Mouse (Mus musculus) ES-CJ7 (cell line): ENCODE results near the gene Cd48.
"Not testable (repeated sequence)": the region's sequence is repeated elsewhere in the genome, so short reads cannot be mapped to it uniquely, and the experiment has no call there.

Experiments
- DNase-seq: peaks from one replicate; pipeline ENCODE4 v3.0.0; 2011; ENCODE audit warnings: low read depth, low spot score

The Cd48 gene

DNA sequence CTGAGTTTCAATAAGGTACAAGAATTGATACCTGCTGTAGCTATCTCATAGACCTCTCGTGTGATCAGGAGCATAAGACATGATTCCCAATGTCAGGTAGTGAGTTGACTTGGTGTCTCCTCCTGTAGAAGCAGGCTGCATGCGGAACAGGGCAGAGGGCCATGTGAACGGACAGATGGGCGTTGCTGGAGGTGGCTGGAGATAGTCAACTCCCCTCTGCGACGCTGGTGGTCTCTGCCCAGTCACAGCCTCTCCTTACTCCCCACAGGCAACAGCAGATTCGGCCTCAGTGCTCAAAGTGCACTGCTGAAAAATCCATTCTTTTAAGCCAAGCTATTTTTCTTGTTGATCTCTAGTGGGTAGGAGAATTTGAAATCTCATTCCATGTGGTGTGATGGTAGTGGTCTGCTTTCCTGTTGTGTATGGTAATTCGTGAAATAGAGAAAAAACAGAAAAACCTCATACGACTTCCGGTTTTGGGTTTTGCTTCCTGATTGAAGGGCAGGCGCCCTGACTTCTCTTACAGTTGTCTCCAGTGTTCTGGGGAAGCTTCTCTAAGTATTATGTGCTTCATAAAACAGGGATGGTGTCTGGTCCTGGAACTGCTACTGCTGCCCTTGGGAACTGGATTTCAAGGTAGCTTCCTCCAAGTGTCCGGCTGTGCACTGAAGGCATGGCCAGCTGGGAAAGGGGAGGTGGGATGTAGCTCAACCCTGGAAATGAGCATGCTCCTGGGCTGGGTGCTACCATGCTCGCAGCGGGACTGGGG lies at the start of gene Cd48:
Gene Cd48, plus strand, starts transcription at position 479 of the 769 bp plus-strand sequence.
- no peak for DNase-seq

DNA sequence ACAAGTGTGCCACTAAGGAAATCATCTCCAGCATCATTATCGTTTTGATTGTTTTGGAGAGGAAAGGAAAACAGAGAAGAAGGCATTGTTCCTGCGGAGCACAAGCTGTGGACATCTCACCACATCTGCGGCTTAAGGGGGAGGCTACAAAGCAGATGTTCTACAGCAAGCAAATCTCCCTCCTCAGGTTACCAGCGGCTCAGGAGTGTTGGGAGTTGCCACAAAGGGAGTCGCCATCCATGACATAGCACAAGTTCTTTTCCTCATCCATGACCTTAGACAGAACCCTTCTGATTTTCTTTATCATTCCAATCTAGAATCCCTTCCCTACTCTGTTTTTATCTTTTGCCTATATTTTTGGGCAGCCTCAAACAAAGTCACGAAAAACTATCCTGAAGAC lies 46.1 kb upstream of the Cd48 start:
- no peak for DNase-seq

DNA sequence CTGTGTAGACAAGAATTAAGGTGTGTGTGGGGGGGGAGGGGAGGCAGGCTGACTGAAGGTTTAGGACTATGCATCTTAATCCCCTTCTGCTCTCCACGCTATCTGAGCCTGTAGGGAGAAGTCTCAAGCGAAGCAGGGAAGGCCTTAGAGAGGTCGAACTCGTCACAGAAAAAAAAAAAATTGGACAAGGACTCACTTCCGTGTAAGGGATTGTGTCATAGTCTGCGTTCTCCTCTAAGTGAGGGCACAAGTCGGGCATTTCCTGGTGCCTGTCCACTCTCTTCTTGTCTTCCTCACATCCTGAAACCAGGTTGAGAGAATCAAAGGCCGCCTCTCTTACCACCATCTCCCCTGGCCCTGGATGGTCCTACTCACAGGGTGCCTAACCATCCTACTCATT lies 44.7 kb upstream of the Cd48 start:
- DNase-seq = no peak

DNA sequence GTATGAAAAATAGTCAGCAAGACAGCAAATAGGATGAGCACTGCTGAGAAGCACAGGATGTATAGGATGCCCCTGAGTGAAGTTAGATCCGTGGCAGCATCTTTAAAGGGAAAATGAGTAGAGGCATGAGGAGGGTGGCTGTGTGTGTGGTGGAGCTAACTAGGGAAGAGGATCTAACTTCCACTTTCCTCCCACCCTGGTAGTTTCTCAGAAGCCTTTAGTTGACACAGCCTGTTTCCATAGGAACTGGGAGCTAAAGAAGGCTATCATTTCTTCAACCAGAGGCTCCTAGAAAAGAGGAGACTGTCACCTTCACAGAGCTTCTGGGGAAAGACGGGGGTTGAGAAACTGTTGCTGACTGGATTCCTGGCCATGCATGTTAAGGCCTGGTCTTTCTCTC lies 43.1 kb upstream of the Cd48 start:
- DNase-seq = no peak

DNA sequence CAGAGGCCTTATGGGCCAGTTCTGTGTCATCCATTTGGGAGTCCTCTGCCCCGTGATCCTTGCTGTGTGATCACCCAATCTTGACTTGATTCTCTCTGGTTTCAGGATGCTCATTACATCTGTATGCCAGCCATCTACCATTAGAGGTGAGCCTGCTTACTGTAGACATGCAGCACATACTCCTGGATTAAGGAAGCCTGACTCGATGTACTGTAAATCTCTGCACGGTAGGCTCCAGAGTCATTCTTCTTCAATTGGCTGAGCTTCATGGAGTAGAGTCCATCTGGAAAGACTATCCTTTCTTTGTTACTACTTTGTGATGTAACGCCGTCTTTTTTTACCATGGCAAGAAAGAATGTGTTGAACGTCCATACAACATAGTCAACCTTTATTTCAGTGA lies 41.0 kb upstream of the Cd48 start:
- no peak for DNase-seq

DNA sequence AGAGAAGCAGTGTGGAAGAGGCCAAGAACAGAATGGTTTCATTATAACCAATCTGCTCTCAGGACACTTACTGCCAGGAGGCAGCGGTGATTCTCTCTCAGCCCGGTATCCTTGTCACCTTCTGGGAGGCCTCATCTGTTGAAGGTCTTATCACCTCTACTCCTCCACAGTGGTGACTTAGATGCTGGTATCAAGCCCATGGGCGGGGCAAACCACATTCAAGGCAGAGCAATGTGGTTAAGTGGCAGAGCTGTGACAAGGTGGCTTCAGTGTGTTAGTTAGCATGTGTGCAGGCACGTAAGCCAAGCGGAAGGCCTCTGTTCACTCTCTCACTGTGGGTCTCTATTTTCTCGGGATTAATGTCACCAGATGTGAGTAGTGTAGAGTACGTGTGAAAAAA lies 38.2 kb upstream of the Cd48 start:
- no peak for DNase-seq

DNA sequence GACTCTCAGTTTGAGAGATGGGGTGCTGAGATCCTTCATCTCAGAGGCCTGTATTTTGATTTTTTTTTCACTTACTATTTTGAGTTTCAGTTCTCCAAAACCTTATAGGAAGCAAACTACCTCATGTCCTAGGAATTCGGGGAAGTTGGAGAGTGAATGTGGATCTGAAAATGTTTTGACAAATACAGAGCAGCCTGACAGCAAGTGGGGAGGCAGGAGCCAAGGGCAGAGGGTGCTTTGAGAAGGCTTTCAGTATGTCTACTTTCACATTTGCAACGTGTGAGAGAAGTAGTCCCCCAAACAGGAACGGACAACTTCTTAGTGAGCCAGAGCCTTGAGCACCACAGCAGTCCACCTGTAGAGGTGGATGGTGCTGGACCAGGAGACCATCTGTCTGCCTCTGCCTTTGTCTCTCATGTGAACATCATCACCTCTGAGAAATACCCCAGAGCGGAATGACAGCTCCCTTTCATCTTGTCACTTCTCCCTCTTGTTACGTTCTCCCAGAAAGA lies 35.3 kb upstream of the Cd48 start:
- DNase-seq = no peak

DNA sequence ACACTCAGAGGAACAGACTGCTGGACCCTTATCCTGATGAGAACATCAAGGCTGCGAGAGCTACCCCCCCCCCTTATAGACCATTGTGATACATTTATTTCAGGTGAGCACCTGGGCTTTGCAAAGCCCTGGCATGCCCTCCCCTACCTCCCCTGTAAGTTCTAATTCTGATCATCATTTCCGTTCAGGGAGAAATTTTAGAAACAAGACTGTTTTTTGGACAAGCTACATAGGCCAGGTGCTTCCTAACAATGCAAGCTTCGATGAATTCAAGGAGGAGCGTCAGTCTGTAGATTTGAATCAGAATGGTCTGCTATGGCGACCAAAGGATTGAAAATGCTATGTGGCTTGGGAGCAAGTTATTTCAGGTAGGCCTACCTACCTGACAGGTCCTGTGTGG lies 34.1 kb upstream of the Cd48 start:
- DNase-seq = no peak

DNA sequence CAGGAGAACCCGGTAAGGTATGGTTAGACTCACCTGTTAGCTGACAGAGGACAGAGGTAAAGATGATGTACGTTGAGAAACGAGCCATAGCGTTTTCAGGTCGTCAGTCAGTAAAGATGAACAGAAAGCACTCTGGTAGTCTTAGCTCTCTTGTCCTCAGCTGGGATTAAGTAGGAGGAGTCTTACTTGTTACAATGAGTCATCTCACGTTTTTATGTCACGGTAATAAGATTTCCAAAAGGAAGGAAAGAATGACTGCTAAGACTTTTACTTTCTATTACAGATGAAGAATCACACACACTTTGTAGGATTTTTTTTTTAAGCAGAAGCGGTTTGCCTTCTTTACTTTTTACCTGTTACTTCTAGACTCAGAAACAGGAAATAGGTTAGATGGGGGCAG lies 33.0 kb upstream of the Cd48 start:
- no peak for DNase-seq

DNA sequence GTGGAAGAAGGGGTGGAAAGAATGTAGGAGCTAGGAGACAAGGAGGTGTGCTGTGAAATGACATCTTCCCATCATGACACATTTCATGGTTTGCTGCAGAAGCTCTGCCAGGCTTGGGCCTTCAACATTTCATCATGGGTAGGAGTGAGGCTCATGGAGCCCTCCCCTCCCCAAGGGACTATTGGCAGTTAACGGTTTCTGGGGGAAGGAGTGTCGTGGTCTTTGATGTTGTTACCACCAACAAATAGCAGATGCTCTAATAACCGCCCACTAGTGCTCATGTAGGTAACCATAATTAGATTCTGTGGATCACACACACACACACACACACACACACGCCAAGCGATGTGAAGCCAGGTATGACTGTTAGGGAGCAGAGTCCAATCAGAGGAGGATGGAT lies 29.1 kb upstream of the Cd48 start, which contains the start of gene Slamf7:
Gene Slamf7, minus strand, starts transcription at position 302 of the 400 bp plus-strand sequence.
- DNase-seq = no peak

DNA sequence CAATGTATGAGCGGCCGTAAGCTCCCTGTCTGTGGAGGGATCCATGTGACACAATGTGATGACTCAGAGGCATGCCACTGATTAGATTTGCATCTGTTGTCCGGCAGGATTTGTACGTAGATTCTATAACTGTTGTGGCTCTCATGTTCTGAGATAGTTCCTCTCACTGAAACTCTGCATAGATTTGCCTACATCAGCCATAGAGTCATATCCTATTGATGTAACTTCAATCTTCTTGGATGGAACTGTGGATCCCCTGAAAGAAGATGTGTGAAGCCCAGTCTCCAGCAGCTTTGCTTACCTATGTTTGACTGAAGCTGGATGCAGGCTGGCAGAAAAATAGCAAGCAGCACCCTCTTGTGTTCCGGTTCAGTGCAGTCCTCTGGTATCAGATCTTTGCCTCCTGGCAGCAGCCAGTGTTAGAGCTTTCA lies 23.2 kb upstream of the Cd48 start:
- DNase-seq = no peak

DNA sequence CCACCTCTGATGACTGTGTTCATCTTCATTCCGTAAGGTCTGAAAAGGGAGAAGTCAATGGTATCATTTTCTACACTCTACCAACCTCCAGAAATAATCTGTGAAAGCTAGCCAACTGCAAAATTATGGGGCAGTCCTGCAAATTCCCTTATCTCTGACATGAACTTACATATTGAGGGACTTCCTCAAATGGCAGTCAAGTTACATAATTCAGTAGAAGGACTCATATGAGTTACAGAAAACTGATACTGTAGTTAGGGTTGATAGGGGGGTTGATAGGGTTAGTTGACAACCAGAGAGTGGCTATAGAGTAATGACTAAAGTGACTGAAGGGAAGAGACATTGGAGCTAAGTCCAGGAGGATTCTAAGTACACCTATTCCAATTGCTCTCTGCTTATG lies 21.4 kb upstream of the Cd48 start:
- DNase-seq = no peak

DNA sequence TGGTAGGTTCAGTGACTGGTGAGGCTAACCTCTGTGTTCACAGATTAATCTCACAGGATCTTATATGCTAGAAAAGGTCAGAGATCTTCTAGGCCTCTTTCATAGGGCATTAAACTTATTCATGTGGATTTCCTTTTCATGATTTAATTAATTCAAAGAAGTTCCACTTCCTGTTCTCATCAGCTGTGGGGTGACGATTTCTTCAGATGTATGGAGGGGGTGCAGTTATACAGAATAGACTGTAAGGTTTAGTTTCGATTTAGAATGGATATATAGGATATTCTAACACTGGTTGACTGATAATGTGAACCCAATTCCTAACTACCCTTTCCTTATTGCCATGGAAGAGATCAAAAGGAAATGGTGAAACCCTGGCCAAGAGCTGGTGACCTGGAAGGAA lies 20.3 kb upstream of the Cd48 start:
- no peak for DNase-seq

DNA sequence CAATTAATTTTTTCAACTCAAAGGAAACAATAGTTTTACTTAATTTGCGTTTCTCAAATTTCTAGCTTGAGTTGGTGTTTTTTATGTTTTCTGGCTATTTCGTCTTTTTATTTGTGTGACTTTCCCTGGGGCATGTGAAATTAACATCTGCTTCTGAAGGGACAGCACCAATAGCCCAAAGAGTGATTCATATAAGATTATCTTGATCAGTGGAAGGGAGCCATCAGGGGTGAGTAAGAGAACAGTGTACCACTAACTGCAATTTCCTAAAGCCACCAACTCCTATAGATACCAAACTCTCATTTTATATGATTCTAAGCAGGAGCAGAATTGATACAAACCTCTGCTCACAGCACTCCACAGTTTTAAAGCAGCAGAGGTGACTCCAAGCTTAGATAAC lies 18.1 kb upstream of the Cd48 start:
- DNase-seq = no peak

DNA sequence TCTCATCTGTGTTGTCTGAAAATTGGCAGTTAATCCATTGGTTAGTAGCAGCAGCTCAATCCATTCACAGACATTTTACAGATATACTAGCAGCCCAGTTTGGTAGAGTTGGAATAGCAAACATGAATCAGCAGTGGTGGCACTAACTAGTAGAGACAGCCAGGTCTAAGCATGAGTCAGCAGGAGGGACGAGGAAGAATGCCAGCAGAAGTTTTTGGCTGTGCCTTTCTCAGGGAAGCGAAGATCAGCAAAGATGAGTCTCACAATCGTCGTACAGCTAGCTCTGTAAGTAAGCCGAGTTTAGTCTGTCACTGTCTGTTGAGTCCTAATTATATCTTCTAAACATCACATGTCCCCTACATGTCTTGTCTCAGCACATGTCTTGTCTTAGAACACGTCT lies 15.5 kb upstream of the Cd48 start:
- DNase-seq = no peak

DNA sequence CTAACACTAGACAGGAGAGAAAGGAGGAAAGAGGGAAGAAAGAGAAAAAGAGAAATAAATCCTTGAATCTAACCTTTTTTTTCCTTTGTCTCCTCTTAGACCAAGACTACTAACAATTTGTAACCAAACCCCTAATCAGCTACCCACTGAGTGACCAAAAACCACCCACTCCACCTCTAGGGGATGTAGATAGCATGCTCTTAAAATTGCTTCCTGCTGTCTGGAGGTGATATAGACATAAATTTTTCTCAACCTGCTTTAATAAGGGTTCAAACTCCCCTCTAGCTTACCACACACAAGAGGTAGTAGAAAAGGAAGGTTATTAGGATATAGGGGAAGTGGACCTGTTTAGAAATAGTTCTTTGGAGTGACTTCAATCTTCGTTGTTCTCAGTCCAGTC lies 14.6 kb upstream of the Cd48 start:
- no peak for DNase-seq

DNA sequence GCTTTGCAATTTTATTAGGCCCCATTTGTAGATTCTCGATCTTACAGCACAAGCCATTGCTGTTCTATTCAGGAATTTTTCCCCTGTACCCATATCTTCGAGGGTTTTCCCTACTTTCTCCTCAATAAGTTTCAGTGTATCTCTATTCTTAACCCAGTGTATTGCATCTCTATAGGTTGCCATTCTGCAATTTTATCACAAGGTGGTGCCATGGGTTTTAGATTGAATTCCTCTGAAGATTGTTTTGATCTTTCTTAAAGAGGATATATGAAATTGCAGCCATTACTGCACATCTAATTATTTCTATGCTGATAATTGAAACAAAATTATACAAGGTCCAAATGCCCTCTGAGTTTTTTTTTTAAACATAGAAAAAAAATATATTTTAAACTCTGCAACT lies 9.4 kb upstream of the Cd48 start:
- not testable (repeated sequence) for DNase-seq

DNA sequence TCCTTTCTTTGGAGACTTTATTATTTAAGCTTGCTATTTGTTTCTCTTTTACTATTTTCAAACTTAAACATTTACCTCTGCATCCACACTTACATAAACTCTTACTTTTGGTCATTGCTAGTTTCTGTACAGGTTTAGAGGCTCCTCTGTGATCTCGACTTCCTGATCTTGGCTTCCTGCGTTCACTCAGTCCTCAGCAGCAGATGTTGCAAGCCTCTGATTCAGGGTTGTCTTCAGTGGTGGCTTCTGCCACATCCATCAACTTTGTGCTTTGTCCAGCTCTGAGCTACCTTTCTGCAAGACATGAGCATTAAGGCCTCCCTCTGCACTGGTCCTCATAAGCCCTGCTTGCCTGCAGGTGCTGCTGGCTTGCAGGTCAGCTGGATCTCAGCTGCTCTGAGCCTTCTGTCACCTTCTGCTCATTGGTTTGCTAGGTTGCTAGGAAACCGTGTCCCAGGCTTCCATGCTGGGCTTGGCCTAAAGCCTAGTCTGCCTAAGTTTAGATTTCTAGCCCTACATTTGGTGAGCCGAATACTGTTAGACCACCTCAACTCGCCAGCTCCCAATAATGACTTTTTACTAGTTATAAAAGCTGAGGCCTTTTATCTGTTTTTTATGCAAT lies 8.8 kb upstream of the Cd48 start:
- no peak for DNase-seq

DNA sequence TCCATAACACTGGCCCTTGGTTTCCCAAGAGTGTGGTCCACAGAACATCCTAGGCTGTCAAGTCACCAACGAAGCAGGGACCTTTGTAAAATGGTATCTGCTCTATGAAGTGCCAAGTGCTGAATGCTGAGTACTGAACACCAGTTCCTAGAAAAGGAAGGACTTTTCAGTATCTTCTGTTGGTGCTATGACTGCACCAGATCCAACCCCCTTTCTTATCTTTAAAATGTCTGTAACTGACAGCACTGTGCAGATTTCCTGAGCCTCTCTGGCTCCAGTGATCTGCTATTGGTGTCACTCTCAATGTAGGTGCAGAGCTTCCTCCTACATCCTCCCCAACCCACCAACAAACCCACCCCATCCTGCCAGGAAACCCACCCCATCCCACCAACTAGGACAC lies 7.3 kb upstream of the Cd48 start:
- no peak for DNase-seq

DNA sequence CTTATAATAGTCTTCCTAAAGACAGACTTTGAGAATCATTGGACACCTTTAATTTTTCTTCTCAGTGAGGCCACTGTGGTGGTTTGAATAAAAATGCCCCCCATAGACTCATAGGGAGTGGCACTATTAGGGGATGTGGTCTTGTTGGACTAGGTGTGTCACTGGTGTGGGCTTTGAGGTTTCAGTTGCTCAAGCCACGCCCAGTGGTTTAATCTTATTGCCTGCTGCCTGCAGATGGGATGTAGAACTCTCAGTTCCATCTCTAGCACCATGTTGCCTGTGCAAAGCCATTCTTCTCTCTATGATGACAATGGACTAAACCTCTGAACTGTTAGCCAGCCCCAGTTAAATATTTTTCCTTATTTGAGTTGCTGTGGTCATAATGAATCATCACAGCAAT lies 4.1 kb upstream of the Cd48 start:
- DNase-seq = no peak

DNA sequence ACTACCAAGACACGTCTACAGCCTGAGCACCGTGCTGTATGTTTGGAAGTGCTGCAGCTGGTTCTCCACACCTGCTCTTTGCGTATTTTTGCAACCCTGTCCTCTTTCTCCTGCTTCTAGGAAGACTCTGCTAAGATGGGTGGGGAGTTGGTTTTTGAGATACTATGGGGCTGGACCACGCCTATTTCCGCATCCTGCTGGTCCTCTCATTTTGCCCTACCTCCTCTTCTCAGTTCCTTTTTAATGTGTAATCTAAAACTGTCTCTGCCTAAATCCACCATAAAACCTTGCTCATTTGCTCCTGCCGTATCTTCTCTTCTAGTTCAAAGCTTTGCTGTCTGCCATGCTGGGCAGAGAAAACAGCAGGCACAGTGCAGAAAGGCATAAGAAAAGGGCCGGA lies 800 bp upstream of the Cd48 start:
- DNase-seq = no peak

DNA sequence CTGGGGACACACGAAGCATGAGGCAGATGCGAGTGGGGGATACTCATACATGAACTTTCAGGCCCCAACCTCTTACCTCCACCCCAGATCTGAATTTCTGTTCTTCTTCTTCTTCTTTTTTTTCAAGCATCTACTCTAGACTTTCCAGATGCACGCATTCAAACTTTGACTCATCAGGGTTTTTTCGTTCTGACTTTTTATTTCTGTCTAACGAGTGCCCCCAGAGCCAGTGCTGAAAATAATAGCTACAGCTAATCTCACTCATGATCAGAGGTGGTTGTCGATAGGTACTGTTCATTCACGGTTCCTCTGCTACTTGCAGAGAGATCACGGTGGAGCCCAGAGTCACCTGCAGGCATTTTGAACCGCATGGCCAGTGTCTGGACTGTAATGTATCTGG lies 3.1 kb downstream of the Cd48 start:
- no peak for DNase-seq

DNA sequence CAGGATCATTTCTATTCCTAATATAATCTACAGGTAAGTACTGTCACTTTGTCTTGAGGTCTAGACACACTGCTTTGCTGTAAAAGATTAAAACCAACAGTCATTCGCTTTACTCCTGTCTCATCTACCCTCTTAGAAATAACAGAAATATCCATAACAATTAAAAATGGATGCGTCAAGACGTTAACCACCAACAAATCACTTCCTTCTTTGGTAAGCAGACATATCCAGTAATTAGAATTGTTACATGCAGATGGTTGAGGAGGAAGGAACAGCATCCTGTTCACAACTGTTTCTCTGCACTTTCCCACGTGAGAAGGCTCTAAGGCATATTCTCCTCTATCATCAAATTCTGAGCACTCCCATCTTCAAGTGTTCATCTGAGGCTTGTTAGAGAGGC lies 5.5 kb downstream of the Cd48 start:
- DNase-seq = no peak
